Mouse (Mus musculus) right cerebral cortex, postnatal 36 days (tissue): ENCODE results near the gene Dlx4.

Experiments used
- DNase-seq, 2 experiments: peaks; one replicate each; pipeline ENCODE4 v3.0.0; 2022; ENCODE audit warnings: low spot score in 2 of 2, mixed read lengths in 1 of 2

Gene Dlx4

DNA sequence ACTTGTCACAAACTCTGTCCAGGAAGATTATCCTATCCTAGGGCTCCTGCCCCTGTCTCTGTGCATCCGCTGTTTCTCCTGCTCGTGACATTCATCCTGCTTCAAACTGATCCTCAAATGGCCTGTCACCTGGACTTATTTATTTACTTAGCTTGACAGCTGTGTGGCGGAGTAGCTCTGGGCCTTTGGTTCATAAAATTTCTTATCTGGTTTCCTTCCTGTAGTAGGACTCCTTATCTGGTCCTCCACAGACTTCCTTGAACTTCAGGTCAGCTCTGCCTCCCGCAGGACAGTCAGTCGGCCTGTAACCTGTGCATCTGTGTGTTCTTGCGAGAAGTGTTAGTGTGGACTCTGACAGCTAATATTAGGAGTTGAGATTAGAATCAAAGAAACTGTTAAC is 41.8 kb downstream of the Dlx4 start:
- no peak for DNase-seq

DNA sequence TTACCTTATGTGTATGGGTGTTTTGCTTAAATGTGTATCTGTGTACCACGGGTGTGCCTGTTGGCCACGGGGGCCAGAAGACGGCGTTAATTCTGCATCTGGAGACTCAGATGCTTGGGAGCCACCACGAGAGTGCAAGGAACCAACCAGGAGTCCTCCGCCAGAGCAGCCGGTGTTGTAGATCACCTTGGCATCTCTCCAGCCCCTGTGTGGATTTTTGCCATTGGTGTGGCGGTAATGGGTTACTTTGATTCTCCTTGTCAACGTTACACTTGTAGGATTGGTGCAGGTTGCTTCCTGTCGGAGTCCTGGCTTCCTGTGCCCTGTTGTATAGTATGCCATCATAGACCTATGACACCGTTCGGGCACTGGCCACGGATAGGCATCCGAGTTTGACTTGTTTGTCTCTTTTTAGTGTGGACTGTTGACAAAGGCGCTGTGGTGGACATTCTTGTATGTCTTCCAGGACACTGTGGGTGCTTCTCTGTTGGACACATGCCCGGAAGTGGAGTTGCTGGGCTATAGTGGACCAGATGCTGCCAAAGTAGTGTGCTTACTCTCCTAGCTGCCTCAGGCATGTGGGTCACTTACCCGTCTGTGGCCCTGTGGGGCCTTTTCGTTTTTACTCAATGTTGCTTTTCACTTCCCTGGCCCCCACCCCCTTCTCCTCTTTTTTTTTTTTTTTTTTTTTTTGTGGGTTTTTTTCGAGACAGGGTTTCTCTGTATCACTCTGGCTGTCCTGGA is 43.7 kb downstream of the Dlx4 start:
- DNase-seq, result no peak

DNA sequence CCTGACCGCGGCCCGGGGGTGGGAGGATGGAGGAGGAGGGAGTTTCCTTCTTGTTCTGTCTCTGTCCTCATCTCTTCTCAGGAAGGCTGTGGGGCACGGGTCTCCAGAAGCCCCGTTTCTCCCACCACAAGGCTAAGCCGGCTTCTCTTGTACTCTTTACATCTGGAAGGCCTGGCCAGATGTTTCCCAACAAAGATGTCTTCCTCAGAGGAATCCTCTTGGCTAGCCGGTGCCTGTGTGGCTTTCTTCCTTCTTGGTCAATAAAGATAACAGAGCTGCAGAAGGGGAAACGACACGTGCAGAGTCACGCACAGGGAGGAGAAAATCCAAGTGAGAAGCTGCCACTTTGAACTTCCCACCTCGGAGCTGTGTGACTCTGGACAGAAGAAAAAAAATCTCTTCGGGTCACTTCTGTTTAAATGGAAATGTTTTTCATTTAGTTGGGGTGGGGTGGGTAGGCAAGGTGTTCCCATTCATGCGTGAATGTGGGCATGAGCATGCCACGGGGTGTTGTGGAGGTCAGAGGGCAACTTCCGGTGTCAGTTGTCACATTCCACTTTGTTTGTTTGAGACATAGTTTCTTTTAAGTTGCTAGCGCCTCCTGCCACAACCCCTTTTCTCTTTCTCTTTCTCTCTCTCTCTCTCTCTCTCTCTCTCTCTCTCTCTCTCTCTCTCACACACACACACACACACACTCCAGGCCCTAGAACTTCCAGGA is 44.8 kb downstream of the Dlx4 start:
- no peak for DNase-seq

DNA sequence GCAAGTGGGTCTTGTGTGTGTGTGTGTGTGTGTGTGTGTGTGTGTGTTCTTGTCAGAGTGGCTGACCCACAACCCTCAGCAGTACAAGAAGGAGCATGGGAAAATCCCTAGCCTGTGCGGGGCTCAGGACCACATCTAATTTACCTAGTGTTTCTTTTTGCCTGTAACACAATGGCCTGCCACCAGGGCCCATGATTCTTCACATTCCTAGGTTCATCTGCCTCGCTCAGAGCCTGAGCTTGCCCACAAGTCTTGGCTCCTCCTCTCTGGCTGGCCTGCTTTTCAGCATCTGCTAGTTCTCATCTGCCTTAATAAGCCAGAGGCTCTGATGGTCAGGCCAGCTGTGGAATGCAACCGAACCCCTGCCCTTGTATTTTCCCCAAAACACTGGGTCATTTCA is 45.7 kb downstream of the Dlx4 start:
- no peak for DNase-seq

DNA sequence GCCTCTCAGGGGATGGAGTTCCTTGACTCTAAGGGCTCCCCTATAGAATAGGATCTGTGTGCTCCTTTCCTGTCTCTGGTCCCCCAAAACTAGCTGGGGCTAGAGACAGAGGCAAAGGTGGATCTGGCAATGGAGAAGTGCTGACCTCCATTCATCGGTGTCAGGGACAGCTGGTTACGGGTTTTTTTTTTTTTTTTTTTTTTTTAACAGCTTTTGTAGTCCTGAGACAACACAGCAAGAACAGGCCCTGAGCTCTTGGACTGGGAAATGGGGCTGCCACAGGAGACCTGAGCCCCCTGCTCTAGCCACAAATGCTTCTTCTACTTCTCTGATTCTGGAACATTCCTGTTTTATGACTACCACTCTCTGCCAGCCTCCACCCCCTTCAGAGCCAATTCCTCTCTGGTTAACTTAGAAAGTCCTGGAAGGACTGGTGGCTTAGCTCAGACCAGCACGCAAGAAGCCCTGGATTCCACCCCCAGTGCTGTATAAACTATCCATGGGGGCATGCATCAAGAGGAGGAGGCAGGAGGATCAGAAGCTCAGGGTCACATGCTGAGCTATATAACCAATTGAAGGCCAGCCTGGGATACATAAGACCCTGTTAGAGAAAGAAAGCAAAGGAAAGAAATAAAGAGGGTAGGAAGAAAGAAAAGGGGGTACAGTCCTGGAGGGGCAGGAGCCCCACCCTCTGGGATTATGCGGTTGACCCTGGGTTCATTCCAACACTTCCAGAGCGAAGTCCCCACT is 47.5 kb downstream of the Dlx4 start:
- no peak for DNase-seq

DNA sequence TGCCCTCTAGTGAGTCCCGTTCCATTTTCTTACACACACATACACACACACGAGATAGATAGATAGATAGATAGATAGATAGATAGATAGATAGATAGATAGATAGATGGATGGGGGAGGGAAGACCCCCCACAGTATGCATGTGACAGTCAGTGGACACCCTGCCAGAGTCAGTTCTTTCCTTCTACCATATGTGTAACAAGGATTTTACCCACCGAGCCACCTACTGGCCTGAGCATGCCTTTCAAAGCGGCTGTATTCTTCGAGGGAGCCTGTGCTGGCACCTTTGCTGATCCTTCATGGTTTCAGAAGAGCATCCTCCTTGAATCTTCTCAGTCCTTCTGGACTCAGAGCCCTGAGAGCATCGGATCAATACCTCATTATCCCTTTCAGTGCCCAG is 48.2 kb downstream of the Dlx4 start:
- DNase-seq, result no peak

DNA sequence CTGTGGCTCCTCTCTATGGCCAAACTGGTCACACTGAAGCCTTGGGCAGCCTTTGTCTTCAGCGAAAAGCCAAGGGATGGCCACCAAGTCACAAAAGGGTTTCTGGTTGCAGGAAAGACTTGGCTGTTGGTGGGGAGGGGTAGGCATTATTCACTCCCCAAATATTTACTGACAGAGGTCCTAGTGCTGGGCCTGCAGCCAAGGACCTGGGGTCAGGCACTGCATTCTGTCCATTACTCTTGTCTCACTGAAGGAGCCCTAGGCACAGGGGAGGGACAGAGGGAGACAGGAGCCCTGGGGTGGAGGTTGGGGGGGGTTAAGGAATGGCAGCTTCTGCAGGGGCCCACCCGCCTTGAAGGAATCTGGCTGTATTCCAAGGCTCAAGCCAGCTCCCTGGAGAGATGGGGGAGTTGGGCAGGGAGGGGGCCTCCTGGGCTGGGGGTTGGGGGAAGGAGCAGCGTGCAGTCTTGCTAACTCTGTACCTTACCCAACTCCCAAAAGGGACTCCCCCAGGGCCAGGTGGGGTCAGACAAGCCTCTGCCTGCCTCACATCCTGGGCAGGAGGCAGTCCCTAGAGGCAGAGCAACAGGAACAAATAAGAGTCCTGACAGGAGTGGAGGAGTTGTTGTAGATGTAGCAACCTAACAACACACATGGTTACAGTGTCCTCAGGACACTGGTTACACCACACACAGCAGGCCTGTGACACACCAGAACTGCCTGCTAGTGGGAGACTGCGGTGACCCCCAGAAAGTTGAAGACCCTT is 49.3 kb downstream of the Dlx4 start:
- DNase-seq, result no peak

DNA sequence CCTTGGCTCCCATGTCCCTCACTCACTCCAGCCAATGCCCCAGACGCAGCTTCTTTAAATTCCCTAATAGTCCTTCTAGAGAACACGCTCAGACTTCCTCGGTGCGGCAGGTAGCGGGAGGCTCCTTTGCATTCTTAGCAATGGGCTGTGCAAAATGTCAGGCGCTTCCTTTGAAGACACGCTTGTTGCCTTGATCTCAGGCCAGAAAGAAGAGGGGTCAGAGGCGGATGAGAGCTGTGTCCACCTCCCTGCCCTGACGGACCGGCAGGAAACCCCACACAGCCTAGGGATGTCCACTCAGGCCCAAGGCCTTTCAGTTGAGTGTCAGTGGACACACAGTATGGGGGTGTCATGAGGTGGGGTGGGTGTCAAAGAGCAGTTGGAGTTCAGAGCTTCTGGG is 50.5 kb downstream of the Dlx4 start:
- DNase-seq, result no peak

DNA sequence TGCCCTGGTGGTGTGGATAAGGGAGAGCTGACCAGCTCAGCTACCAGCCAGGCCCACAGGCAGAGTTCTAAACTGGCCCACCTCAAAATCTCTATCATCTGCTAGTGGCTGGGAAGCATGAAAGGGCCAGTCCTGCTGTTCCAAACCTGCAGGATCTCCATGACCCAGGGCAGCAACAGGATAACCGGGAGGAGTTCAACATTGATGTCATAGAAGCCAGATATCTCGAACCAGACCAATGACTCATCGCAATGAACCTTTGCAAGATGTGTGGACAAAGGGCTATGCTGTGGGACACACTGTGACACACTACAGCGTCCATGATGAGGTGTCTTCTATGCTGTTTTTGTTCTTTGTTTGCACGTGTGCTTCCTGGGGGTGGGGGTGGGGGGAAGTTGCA is 53.0 kb downstream of the Dlx4 start:
- DNase-seq, result no peak
